Mouse (Mus musculus) cerebellum, postnatal 25 days (tissue): ENCODE data around the gene Mycbp.

ENCODE experiments used
- DNase-seq, 2 experiments: peaks; one replicate each; pipeline ENCODE4 v3.0.0; 2021; ENCODE audit warnings: mixed read lengths in 2 of 2

Gene Mycbp

DNA sequence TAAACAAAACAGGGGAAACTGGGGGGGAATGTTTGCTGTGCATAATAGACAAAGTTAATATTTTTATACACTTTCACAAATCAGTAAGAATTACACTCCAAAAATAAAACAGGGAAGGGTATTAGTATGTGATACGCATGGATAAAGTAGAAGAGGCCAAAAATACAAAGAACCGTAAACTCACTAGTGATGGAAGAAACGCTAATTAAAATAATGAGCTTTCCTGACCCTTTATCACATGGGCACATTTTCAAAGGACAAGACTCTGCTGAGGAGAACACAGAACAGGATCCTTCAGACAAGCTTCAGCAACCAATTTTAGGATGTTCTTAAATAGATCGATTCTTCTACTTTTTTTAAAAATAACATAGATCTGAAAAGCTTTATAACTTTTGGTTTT is 42.1 kb downstream of the Mycbp start:
- no peak for DNase-seq

DNA sequence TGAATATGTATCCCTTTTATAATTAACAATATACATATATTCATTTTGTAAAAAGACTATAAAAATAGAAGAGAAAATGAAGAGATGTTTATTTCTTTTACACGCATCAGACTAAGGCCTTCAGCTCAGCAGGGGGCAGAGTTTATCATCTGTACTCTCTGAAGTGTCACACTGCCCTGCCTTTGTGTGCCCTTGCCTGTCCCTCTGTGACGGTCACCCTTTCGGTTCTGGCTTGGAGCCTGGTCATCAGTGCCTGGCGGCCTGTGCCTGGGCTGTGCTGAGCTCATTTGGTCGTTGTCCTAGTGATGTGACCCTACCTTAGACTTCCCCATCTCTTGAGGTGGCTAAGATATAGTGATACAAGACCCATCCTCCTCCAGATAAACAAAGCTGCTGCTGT is 42.5 kb downstream of the Mycbp start:
- no peak for DNase-seq

DNA sequence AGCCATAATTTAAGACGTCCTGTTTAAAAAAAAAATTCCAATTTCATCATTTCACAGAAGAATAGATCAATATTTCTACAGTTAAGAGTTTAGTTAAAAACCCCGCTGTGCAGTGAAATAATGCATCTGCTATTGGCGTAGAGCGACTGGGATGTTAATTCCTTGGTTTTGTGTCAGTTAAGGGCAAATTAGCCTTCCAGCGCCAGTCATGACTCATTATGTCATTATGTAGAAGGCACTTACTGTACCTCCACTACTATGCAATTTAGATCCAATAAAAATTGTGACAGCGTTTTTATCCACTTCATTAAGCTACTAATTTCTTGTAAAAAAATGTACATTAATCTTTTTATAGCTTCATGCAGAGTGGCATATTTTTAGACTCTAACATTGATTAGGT is 44.3 kb downstream of the Mycbp start:
- no peak for DNase-seq

DNA sequence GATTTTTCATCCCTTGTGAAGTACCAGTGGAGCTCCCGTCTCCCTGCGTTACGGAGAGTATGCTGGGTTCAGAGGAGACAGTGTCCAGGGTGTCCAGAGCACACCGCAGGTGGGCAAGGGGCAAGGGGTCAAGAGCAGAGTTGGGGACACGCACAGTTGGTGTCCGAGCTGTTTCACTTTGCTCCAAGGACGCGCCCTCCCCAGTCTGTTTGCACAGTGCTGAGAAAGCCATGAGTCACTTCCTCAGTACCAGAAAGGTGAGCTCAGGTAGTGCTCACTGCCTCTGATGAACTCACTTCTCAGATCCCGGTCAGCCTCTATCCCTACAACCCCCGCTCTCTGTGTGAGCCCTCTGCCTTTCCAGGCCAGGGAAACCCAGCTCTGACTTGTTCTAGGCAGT is 45.0 kb downstream of the Mycbp start:
- no peak for DNase-seq

DNA sequence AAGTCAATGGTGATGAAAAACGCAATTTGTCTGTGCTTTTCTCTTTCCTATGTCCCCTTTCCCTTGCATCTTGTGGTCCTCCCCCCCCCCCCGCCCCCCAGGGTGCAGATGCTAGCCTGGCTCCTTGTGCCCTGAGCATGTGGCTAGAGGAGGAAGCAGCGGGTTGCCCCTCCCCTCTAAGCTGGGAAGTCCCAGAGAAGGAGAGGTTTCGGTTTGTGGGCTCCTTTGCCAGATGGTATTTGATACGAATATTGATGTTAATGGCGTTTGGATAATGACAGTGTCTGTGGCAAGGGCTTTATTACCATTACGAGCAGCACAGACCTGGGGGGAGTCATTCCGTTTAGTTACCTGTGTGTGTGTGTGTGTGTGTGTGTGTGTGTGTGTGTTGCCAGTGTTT is 47.4 kb downstream of the Mycbp start:
- no peak for DNase-seq

DNA sequence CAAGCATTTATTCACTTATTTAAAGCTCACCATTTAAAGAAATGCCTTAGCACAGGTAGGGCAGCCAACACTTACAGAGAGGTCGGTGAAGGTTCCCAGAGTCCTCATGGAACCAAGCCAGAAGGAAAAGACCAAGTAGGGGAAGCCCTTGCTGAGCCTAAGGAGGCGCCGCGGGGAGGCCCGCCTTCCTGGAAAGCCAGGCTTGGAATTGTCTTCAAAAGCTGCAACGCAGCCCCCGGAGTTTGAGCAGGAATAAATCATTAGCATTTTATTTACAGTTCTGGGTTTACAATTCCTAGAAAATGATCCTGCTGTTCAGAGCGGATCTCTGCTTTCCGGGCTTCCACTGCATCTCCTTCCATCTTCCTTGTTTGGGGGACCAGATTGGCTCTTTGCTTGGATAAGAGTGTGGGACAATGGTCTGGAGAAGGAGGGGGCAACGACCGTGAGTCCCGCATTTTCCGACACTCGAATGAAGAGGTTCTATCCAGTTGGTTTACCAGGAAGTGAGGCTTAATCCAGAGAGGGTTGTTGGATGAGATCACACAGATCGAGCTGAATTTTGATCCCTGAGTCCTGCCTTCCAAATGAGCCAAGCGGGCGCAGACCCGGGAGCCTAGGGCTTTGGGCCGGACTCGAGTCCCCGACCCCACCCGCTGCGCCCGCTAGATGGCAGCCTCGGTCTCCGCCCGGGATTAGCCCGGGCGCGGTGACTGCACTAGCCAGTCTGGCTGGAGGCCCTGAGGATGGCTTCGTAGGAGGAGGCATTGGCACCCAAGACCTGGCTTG is 52.3 kb downstream of the Mycbp start:
- peak; percentile 86 to 92 for DNase-seq

DNA sequence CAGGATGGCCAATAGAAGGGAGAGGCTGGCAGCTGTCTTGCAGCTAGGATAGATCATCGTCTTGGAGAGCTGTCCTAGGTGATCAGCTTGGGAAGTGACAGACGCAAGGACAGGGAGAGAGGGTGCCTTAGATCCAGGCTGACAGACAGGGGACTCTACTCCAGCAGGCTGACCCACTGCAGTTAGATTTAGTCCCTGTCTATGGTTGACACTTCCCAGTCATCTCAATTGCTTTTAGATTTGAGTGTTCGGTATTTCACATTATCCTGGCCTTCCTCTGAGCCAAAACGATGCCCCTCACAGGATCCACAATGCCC is 52.8 kb downstream of the Mycbp start:
- no peak for DNase-seq

DNA sequence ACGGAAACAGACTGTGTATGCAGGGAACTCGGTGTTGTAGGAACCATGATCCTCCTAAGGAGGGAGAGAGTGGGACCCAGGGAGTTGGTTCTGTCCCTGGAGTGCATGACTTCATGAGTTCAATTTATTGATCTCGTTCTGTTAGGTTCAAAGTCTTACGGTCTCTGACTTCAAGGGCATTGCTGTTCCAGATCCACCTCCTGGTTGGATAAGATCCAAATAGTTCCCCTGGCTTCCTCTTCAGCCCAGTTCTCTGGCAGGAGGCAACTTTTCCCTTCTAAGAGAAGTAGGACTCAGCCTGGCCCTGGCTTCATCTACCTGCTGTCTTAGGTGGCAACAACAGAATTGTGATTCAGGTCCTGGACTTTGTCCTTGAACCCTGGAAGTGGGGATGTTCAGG is 53.3 kb downstream of the Mycbp start:
- no peak for DNase-seq

DNA sequence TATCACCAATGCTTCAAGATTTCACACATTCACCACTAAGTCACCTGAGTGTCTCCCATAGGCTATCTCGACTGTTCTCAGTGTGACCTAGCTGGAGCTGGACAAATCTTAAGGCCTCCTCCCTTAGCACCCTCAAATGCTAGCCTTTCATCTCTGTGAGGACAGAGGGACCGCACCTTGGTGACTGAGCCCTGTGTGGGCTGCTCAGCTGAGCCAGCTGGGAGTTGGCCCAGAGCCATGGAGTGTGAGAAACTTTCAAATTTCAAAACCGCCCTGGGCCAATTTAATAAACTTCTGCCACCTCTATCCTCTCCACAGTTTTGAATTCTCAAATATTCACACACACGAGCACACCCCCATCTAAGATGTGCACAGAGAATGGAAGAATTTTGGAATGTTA is 56.3 kb downstream of the Mycbp start:
- no peak for DNase-seq
